ENCODE assay signal across 8 mouse cellular contexts in the genomic region with DNA sequence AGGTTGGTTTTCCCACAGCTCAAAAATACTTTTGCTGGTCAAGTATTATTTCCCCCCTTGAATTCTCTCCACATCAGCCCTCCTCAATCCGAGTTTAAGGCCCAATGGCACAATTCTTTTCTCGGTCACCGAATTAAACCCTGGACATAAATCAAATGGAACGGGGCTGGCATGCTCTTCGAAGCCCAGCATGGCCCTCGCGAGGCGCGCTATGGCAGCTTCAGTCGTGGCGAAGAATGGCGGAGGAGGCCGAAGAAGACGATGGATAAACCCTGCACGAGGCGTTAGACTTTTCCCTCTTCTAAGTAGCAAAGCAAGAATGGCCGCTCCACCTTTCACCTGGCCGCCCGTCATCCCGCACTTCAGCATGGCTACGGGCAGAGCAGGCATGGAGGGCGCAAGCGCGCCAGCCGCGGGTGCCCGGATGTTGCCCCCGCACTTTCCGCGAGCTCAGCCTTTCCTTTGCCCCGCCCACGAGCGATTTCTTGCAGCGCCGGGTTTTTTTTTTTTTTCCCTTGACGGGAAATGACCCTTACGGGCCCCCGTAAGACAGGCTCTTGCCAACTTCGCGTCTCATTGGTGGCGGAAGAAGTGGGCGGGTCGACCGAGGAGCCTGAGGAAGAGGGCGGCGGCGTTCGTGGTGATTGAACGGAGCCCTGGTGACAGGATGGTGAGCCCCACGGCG. TPM values are rescaled to one million over a fixed set of nuclear protein-coding genes. Genes with fewer than 3 reads are reported as not detected.
A peak's percentile ranks its signal among the peaks of the same experiment; 100 is the strongest.
DNase-seq lines count a peak whose midpoint lies in the region; ATAC-seq and TF ChIP-seq lines count a peak whose summit lies in the region.

A gene (minus strand): TSS at position 427 of the 685 bp plus-strand sequence.
A gene (plus strand): TSS at position 563 of the 685 bp plus-strand sequence.

- peak within 1 kb of the TSS; percentile 78 for H3K9ac ChIP-seq in embryonic facial prominence, embryonic 15.5 days
- peak within 1 kb of the TSS; percentile 91 for H3K9ac ChIP-seq in limb, embryonic 14.5 days (ENCODE audit: low read depth, low read length, severe bottlenecking)
- H3K9ac ChIP-seq in midbrain, postnatal 0 days (replicated peaks; ENCODE audit: low read length, poor library complexity, severe bottlenecking): peak within 1 kb of the TSS; percentile 91

- H3K4me1 ChIP-seq in bone marrow, adult 2 months (ENCODE audit: control insufficient read depth, insufficient read depth, low read length): no peaks in the 10 kb centered on the region; the same call in 1 of the 2 replicates
- no peaks in the 10 kb centered on the region for H3K4me1 ChIP-seq in embryonic facial prominence, embryonic 15.5 days
- peaks cover 6% of the 10 kb centered on the region; the same call in 1 of the 2 replicates for H3K4me1 ChIP-seq in limb, embryonic 14.5 days (ENCODE audit: control insufficient read depth, insufficient read depth, low read length)
- 0 out of 2 replicates have a peak, but pooled peaks cover 3% of the 10 kb centered on the region for H3K4me1 ChIP-seq in midbrain, postnatal 0 days (ENCODE audit: insufficient read depth, low read length)

- H3K9me3 ChIP-seq in embryonic facial prominence, embryonic 15.5 days (replicated peaks): no peaks in the 10 kb centered on the region
- no peaks in the 10 kb centered on the region for H3K9me3 ChIP-seq in limb, embryonic 14.5 days (ENCODE audit: control insufficient read depth, low read length)
- no peaks in the 10 kb centered on the region for H3K9me3 ChIP-seq in midbrain, postnatal 0 days (ENCODE audit: low read length)

- TF ChIP-seq CTCF in bone marrow, adult 2 months (IDR thresholded peaks at IDR 0.05; ENCODE audit: control insufficient read depth, insufficient read depth, low read length): no peak
- no peak for TF ChIP-seq CTCF in midbrain, postnatal 0 days (IDR thresholded peaks at IDR 0.05)

- WGBS in bone marrow, adult 2 months: under 1% methylated on average over 51 of the region's 51 CpGs
- 3% methylated on average over 51 of the region's 51 CpGs for WGBS in embryonic facial prominence, embryonic 15.5 days
- 1% methylated on average over 47 of the region's 51 CpGs for WGBS in limb, embryonic 14.5 days
- WGBS in midbrain, postnatal 0 days: 1% methylated on average over 50 of the region's 51 CpGs

- H3K4me2 ChIP-seq in embryonic facial prominence, embryonic 15.5 days (replicated peaks): peak within 1 kb of the TSS; percentile 74
- peak within 1 kb of the TSS; percentile 79 for H3K4me2 ChIP-seq in limb, embryonic 14.5 days (replicated peaks; ENCODE audit: low read depth, low read length, severe bottlenecking)
- peak within 1 kb of the TSS; percentile 72 for H3K4me2 ChIP-seq in midbrain, postnatal 0 days (ENCODE audit: low read depth, low read length, poor library complexity, severe bottlenecking)

- peak; percentile 92 for ATAC-seq in embryonic facial prominence, embryonic 15.5 days (ENCODE audit: insufficient number of reproducible peaks, low FRiP score, low TSS enrichment, low read depth)
- peak; percentile 93 for ATAC-seq in limb, embryonic 14.5 days (ENCODE audit: low FRiP score, low read depth)
- ATAC-seq in midbrain, postnatal 0 days (ENCODE audit: low FRiP score): peak; percentile 93

- H3K36me3 ChIP-seq in embryonic facial prominence, embryonic 15.5 days: no peaks in the 10 kb centered on the region
- H3K36me3 ChIP-seq in limb, embryonic 14.5 days (ENCODE audit: control insufficient read depth, insufficient read depth, low read length): 0 out of 2 replicates have a peak, but pooled peaks cover 1% of the 10 kb centered on the region
- 0 out of 2 replicates have a peak, but pooled peaks cover 2% of the 10 kb centered on the region for H3K36me3 ChIP-seq in midbrain, postnatal 0 days (ENCODE audit: insufficient read depth, low read length)

- peak within 1 kb of the TSS; percentile 65 for H3K27ac ChIP-seq in bone marrow, adult 2 months (ENCODE audit: control insufficient read depth, insufficient read depth, low read depth, low read length, poor library complexity)
- peak within 1 kb of the TSS; percentile 73 for H3K27ac ChIP-seq in embryonic facial prominence, embryonic 15.5 days (replicated peaks)
- H3K27ac ChIP-seq in limb, embryonic 14.5 days (replicated peaks; ENCODE audit: low read depth, low read length): peak within 1 kb of the TSS; percentile 43; the same call in 1 of the 2 replicates
- peak within 1 kb of the TSS; percentile 92 for H3K27ac ChIP-seq in midbrain, postnatal 0 days (ENCODE audit: low read depth, low read length)

- H3K27me3 ChIP-seq in embryonic facial prominence, embryonic 15.5 days: no peaks in the 10 kb centered on the region
- H3K27me3 ChIP-seq in limb, embryonic 14.5 days (ENCODE audit: control insufficient read depth, insufficient read depth, low read length): no peaks in the 10 kb centered on the region
- no peaks in the 10 kb centered on the region for H3K27me3 ChIP-seq in midbrain, postnatal 0 days (ENCODE audit: insufficient read depth, low read length)

- peak; percentile 100 for DNase-seq in 416B (ENCODE audit: low read depth)
- DNase-seq in heart, adult 8-10 months (ENCODE audit: low spot score): peak; percentile 98
- DNase-seq in kidney, adult 9 months: peak; percentile 98
- peak; percentile 97 for DNase-seq in limb, embryonic 14.5 days (ENCODE audit: low spot score)
- peak; percentile 99 for DNase-seq in midbrain, postnatal 0 days (ENCODE audit: low spot score)
- DNase-seq in spleen, postnatal 14 days (ENCODE audit: low spot score in 2 of 2): peak; percentile 97 to 98

- peak; percentile 50; the same call in 1 of the 2 replicates for TF ChIP-seq POLR2A in bone marrow, adult 2 months (IDR thresholded peaks at IDR 0.05; ENCODE audit: borderline replicate concordance, control insufficient read depth, low read depth, low read length)
- TF ChIP-seq POLR2A in limb, embryonic 14.5 days (IDR thresholded peaks at IDR 0.05; ENCODE audit: borderline replicate concordance, extremely low read depth, insufficient read depth, insufficient read length): peak; percentile 78; the same call in 1 of the 2 replicates

- peak within 1 kb of the TSS; percentile 85 for H3K4me3 ChIP-seq in bone marrow, adult 2 months (replicated peaks; ENCODE audit: control insufficient read depth, low read depth, low read length)
- peak within 1 kb of the TSS; percentile 96 for H3K4me3 ChIP-seq in embryonic facial prominence, embryonic 15.5 days (replicated peaks)
- peak within 1 kb of the TSS; percentile 94 for H3K4me3 ChIP-seq in limb, embryonic 14.5 days (replicated peaks; ENCODE audit: low read length)
- peak within 1 kb of the TSS; percentile 95 for H3K4me3 ChIP-seq in midbrain, postnatal 0 days (ENCODE audit: low read depth, low read length)

RNA-seq across cellular contexts. Expression of the first gene that starts in this region (rescaled TPM):
- polyA plus RNA-seq in bone marrow, adult 2 months (2011; ENCODE audit: insufficient read depth, insufficient read length, low replicate concordance, missing spikeins): 2.1 and 4.1 TPM in 2 replicates
- polyA plus RNA-seq in embryonic facial prominence, embryonic 15.5 days (2015; fragmentation: Nextera tagmentation; extraction: Ambion mirVana): 11.4 and 11.5 TPM in 2 replicates
- total RNA-seq in heart, adult 8-10 months (2022): 1 to 10 TPM in 3 of 4 experiments, under 1 TPM in 1; 0.89 to 1.9 (median 1.3) TPM
- 17.3 and 19.1 TPM in 2 replicates for polyA plus RNA-seq in limb, embryonic 14.5 days (2012; rRNA removed)
- polyA plus RNA-seq in limb, embryonic 14.5 days (2014; fragmentation: Nextera tagmentation; extraction: Ambion mirVana): 9.7 and 10.0 TPM in 2 replicates
- 16.9 and 17.8 TPM in 2 replicates for total RNA-seq in midbrain, postnatal 0 days (2014; rRNA removed)
- 18.1 and 21.8 TPM in 2 replicates for polyA plus RNA-seq in midbrain, postnatal 0 days (2015; fragmentation: Nextera tagmentation; extraction: Ambion mirVana)

RNA-seq across cellular contexts. Expression of the second gene that starts in this region (rescaled TPM):
- 32.0 and 34.8 TPM in 2 replicates for polyA plus RNA-seq in bone marrow, adult 2 months (2011; ENCODE audit: insufficient read depth, insufficient read length, low replicate concordance, missing spikeins)
- 178 and 184 TPM in 2 replicates for polyA plus RNA-seq in embryonic facial prominence, embryonic 15.5 days (2015; fragmentation: Nextera tagmentation; extraction: Ambion mirVana)
- 100 to 1,000 TPM in 2 of 4 experiments, 10 to 100 TPM in 2; 91.9 to 113 (median 101) TPM for total RNA-seq in heart, adult 8-10 months (2022)
- polyA plus RNA-seq in limb, embryonic 14.5 days (2012; rRNA removed): 90.6 and 106 TPM in 2 replicates
- 212 and 216 TPM in 2 replicates for polyA plus RNA-seq in limb, embryonic 14.5 days (2014; fragmentation: Nextera tagmentation; extraction: Ambion mirVana)
- total RNA-seq in midbrain, postnatal 0 days (2014; rRNA removed): 137 and 149 TPM in 2 replicates
- 366 and 368 TPM in 2 replicates for polyA plus RNA-seq in midbrain, postnatal 0 days (2015; fragmentation: Nextera tagmentation; extraction: Ambion mirVana)

Comparison
In these comparisons a context has a peak if more than half of its experiments do, and no peak if none do; other contexts are left out.
1. Peak in every context shown above with its lines: DNase-seq, ATAC-seq, H3K4me3 ChIP-seq and H3K27ac ChIP-seq.